Mouse (Mus musculus): ENCODE measurements around the gene Tes. TPM values are rescaled to one million over a fixed set of nuclear protein-coding genes. Genes with fewer than 3 reads are reported as not detected.
A peak's percentile ranks its signal among the peaks of the same experiment; 100 is the strongest.

Tes gene
- polyA plus RNA-seq, 1 experiment from 2014 or later = 104 TPM

- no peaks in the 10 kb centered on the region for H3K27me3 ChIP-seq
- in situ Hi-C loops (cut with MboI; ENCODE audit: low pct_unique_long_range_greater_than_20kb) = no loop called here
- CTCF ChIA-PET = no interaction called here
- DNase-seq (ENCODE audit: low read depth, low spot score) (peak; percentile 80), ATAC-seq (peak; percentile 91)
- POLR2A ChIA-PET = interaction anchor here (1.2 kb wide), 1 partner anchor 40 kb away, joined by 4 read pairs; no protein-coding TSS in a partner anchor
- no peak for TF ChIP-seq CTCF (IDR thresholded peaks at IDR 0.05)
Measured at GRCm38 (mm10) chr6:17142577-17143359, 77.8 kb downstream of the Tes start.

GRCm38 (mm10) chr6:17151071-17151715 lies 86.2 kb downstream of the Tes start:
- POLR2A ChIA-PET = no interaction called here
- DNase-seq (ENCODE audit: low read depth, low spot score) = no peak
- no peak for ATAC-seq
- CTCF ChIA-PET = no interaction called here
- in situ Hi-C loops (cut with MboI; ENCODE audit: low pct_unique_long_range_greater_than_20kb) = no loop called here
- TF ChIP-seq CTCF (IDR thresholded peaks at IDR 0.05) = no peak
- no peaks in the 10 kb centered on the region for H3K27me3 ChIP-seq

GRCm38 (mm10) chr6:17152551-17152950 lies 87.6 kb downstream of the Tes start:
- in situ Hi-C loops (cut with MboI; ENCODE audit: low pct_unique_long_range_greater_than_20kb) = no loop called here
- ATAC-seq (no peak), DNase-seq (ENCODE audit: low read depth, low spot score) (no peak)
- ChIA-PET POLR2A (no interaction called here), CTCF (no interaction called here)
- H3K27me3 ChIP-seq = no peaks in the 10 kb centered on the region
- no peak for TF ChIP-seq CTCF (IDR thresholded peaks at IDR 0.05)

Other genes starting within 250 kb of the Tes start
- gene Tfec, start 166.7 kb upstream of the Tes start, polyA plus RNA-seq (2021) = not detected
- gene Cav2, start 216.0 kb downstream of the Tes start, polyA plus RNA-seq (2021) = 66.6 TPM
- 175 TPM for gene Cav1, start 241.2 kb downstream of the Tes start, polyA plus RNA-seq (2021)

Measured in Patski (cell line).